Mouse (Mus musculus): ENCODE measurements around the gene Lhpp. TPM values are rescaled to one million over a fixed set of nuclear protein-coding genes. Genes with fewer than 3 reads are reported as not detected.
A peak's percentile ranks its signal among the peaks of the same experiment; 100 is the strongest.
"Not testable (repeated sequence)": the region's sequence is repeated elsewhere in the genome, so short reads cannot be mapped to it uniquely, and the experiment has no call there.

Lhpp gene
- polyA plus RNA-seq, 3 experiments from 2014 or later: 2.3 to 5.3 (median 3.6) TPM

DNA sequence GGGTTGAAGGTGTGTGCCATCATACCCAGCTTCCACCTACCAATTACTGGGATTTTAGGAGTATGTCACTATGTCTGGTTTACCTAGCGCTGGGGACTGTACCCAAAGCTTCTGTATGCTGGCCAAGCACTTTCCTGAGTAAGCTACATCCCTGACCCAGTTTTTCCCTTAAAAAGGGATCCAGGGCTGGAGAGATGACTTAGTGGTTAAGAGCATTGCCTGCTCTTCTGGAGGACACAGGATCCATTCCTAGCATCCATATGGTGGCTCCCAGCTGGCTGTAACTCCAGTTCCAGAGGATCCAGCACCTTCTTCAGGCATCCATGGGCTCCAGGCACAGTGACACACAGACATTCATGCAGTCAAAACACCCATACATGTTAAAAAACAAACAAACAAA, 36.1 kb downstream of the Lhpp start:
- ATAC-seq: no peak

DNA sequence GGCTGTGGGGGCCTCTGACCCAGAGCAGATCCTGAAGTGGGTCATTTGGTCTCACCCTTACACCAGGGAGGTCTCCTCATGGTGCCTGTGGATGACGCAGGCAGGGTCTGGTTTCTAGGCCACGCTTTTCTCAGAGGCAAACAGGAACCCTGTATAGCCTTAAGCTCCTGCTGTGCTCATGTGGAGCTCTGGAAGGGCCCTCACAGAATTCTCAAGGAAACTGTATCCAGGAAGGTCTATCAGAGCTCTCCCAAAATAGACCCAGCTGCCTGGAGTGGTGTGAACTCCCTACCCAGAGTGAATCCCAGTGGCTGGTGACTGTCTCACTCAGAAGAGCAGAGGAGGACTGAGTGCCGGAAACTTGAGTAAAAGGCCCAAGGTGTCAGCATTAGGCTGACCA, 44.0 kb downstream of the Lhpp start:
- no peak for ATAC-seq

DNA sequence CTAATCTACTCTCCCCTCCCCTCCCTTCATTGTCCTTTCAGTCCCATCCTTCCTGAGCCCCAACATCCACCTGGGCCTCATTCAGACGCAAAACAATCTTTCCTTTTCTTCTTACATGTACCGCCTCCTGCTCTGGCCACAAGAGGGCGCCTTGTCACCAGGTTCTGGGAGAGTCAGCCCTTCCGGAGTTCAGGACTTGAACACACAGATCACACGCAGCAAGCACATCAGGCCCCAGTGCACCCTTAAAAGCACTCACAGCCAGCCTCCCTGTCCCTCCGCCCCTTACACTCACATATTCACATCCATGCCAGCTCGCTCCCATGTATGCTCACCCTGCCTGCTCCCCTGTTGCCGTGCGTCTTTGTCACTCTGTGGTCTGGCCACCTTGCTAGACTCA, 45.6 kb downstream of the Lhpp start:
- peak; percentile 90 for ATAC-seq

DNA sequence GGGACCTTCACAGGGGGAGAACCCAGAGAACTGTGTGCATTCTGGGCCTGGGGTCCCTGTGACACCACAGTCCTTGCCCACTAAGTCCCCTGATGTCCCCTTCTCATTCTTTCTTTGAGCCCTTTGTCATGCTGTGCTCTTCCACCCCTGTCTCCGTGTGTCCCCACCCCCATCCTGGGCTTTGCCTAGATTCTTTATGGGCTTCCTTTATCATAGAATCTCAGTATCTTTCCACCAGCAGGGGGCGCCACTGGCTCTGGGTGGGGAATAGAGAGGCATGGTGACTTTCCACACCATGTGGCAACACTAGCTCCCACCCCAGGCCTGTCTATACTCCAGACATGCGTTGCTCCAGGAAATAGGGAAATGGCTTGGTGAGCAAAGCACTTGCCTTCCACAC, 46.1 kb downstream of the Lhpp start:
- peak; percentile 51 for ATAC-seq

DNA sequence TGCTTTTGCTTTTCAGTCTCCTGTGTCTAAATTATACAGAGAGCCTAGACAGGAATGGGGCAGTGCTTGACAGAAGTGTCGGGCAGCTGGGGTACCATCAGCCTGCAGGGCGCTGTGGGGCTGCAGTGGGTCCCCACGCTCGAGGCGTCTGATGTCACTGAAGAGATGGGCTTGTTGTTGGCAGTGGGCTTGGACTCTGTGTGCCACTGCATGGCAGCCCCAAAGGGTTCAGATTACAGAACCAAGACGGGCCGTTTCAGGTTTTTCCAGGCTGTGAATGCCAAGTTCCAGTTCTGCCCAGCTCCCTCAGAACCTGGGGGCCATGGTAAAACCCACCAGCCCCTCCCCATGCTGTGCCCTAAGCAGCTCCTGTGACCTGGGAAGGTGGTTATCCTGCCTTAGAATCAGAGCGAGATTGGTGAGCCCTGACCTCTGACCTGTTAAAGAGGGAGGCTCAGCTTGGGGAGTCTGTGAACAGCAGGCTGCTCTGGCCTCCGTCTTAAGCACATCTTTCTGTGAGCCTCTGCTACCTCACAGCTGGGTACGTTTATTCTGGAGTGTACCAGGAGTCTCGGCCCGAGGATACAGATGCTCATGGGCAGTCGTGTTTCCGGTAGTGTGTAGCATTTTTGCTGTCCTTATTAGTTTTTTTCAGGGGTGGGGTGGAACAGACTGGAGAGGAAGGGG, 47.1 kb downstream of the Lhpp start:
- ATAC-seq: no peak

DNA sequence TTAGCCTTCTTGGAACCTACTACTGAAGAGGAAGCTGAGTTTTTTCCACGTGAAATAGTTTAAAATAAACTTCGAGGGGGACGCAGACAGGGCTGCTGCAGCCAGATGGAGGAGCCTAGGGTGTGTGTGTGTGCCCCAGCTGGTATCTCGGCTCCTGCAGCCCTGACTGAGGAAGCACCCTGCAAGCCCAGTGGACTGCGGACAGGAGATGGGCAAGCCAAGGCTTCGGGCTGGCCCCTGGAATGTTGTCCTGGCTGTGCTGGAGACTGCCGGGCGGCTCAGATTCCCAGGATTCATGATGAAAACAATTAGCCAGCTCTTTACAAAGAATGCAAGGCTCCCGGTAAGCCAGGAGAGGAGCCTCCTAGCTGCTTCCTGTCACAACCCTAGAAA, 47.6 kb downstream of the Lhpp start:
- no peak for ATAC-seq

DNA sequence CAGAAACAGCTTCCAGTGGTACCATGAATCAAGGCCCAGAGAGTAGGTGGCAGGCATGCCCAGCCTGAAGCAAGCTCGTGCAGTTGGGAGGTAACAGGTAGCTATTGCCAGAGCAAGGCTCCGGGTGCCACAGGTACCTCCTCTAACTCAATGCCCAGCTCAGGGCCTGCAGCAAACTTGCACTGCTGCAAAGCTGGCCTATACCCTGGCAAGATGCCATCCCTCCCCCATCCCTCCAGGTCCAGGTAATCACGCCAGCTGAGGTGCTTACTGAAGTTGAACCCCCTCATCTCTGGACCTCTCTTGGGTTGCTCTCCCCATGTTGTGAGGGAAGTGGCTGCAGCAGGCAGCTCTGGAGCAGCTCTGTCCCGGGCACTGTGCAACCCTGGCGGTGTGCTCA, 48.2 kb downstream of the Lhpp start:
- ATAC-seq: no peak

DNA sequence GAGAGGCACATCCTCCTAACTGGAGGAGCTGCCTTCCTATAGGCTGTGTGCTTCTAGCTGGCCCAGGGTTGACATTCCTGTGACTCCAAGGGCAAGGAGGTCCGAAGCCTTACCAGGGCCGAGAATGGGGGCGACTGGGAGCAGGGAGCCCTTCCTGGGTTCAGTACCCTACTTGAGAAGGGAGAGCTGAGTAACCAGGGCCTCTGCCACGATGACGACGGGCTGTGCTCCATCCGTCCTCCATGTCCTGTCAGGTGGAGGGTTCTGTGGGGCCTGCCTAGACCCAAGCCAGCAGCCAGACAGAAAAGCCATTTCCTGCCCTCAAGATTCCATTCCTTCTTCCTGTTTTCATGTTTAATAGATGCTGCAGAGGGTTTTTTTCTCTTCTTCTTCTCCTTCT, 49.2 kb downstream of the Lhpp start:
- peak; percentile 51 for ATAC-seq

DNA sequence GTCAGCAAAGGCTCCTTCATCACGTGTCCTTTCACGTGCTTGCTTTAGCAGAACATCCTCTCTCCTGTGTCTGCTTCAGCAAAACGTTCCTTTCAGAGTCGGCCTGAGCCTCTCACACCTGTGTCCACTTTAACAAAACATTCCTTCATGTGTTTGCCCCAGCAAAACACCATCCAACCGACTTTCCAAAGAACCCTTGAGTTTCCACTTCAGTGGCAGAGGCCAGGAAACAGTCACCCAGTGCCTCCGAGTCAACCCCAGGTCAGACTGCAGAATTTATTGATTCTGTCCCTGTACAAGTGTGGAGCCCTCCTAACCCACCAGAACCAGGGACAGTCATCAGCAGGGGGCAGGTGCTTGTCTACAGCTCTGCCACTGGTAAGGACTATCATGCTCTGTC, 52.4 kb downstream of the Lhpp start:
- not testable (repeated sequence) for ATAC-seq

DNA sequence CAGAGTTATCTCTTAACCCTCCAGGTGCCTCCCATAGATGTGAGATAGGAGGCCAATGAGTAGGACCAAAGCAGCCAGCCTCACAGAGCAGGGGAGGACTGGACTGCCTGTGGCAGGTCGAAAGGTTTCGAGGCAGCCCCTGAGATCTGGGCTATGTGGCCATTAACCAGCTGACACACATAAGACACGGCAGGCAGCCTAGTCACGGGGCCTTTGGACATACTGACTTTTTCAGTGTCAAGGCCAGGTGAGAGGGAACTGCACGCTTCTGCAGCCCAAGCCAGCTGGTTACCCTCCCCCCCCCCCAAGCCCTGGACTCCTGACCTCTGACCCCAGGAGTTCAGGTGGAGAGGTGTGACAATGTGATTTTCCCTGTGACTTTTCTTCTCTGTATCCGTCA, 54.4 kb downstream of the Lhpp start:
- no peak for ATAC-seq

DNA sequence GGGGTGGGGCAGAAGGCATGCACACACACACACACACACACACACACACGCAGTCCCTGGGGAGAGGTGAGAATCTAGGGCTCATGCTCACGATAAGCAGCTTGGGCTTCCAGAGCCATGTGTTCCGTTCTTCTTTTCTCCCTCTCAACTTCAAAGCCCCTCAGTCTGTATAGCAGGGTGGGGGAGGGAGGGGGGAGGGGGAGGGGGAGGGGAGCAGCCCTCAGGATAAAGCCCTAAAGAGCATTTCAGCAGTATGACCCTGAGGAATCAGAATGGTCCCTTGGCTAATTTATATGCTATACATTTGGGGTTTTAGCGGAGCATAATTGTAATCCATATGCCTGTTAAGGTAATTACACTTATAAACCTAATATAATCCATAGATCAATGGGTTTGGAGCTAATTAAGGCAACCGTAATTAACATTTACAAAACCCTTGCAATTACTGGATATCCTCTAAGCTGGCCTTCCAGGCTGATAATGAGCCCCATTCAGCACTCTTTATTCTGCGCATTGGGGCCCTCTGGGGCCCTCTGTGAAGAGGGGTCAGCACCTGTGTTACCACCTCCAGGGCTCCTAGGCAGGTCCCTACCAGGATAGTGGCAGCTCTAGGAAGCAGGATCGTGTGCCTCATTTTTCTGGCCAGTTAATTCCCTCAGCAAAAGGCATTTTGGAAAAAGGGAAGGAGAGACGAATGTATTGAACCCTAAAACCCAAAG, 55.4 kb downstream of the Lhpp start:
- no peak for ATAC-seq

DNA sequence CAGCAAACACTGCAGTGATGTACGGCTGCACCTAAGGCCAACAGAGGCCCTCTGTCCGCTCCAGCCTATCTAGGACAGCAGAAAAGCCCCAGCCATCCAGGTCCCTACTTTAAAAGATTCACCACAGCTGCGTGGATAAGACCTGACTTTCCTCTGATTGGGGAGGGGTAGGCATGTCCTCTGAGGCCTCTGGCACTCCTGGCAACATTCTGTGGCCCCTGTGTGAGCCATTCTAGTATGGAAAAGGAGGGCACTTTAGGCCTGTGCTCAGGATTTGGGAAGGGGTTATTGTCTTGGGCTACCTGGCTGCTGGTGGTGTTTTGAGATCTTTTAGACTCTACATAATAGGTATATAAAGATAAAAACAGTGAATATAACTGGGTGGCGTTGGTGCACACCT, 56.1 kb downstream of the Lhpp start:
- ATAC-seq: no peak

DNA sequence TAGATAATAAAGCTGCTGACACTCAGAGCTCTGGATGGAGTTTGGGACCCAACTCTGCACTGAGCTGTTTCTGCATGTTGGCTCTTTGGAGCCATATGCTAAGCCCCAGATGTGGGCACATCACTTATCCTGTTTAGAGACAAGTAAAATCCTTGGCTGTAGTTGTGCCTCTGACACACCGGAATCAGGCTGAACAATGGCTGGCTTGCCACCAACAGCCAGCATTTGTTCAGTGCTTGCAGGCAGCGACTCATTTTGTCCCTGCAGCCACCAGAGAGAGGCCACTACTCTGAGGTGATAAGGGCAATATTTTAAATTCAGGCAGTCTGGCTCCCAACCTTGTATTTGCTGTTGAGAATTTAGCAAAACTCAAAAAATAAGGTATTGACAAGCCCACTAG, 58.2 kb downstream of the Lhpp start:
- no peak for ATAC-seq

DNA sequence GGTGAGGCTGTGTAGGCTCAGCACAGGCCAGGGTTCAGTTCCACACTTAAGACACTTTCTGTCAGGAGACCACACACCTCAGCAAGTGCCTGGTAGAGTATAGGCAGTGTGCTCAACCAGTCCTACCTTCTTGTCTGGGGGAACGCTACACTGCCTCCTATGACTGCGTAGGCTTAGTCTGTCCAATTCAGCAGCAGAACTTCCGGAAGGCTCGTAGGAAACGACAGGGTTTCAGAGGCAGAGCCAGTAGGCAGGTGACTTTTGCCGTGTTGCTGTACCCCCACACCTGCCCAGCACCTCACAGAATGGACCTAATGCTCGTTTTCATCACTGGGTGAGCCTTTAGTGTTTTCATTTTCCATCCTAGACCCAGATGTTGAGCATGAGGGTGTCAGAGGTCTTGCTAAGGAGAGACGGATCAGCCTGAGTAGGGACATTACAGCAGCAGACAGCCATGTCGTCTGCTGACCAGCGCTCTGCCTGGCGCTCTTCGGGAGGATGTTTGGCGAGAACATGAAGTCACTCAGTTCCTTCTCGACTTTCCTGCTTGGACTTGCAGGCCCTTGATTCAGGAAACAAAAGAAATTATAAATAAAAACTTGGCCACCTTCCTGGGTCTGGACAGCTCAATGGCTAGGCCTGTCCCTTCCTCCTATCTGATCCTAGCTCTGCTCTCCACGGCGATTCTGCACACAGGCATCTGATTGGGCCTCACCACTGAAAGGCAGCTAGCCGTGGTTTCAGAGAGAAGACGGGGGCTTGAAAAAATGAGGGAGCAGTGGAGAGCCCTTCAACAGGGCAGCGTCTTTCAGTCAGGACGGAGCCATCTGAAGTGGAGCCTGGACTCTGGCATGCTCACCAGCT, 59.8 kb downstream of the Lhpp start:
- ATAC-seq: no peak

DNA sequence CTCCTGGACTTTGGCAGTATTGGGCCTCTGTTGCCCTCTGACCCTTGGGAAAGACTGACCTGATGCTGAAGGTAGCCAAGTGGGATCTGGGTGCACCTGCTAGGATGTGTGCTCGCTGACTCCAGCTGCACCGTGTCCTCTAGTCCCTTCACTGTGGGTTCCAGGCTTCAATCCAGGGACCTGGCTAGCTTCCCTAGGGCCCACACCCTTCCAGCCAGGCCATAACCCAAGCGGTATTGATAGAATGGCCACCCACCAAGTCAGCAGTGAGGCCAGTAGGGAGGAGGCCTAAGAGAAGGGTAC, 60.4 kb downstream of the Lhpp start:
- ATAC-seq: no peak

DNA sequence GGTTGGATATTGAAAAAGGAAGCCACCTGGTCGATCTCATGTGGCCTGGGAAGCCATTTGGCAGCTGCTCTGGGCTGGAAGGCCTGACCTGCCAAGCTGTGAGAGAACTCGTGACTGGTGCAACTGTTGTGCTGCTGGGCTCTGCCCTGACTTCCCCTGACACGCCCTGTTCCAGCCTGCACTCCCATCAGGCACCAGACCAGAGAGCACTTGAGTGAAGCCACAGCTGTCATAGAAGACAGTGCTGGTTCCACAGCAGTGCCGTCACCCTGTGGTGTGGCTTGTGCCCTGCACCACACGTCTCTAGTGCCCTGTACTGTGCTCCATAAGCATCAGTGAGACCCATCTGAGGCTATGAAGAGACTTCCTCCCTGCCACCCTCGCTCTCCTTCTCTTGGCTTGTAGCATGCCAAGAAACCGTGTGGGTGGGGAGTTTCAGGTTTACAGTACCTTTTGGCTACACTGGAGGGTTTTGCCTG, 62.1 kb downstream of the Lhpp start:
- peak; percentile 87 for ATAC-seq

DNA sequence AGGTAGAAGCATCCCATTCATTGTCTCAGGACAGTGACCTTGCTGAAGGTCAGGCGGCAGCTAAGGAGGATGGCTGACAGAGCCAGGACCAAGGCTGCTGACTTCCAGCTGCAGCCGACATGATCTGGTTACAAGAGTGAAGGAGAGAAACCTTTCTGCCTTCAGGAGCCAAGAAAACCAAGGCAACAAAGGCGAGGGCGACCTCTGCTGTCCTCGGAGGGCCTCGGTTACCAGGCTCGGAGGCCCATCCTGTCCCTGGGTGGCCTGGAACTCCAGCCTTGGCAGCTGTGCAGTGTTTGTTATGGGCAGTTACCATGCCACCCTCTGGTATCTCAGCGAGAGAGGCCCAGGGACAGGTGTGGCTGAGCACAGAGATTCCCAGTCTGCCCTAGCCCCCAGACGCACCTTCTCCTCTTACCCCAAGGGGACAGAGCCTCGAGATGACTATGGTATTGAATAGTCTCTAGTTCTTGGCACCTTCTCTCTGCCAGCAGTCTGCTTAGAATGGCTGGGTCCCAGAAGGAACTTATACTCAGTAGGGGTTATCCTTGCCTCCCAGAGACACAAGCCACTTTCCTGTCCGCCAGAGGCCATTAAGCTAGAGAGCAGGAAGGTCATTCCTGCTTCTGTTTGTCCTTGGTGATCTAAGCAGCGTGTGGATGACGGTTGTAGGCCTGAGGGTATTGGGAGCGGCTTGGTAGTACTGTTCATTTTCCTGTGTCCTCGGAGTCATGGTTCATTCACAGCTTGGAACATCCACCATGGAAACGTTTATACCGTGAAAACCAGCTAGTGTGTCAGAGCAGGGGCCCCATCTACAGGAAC, 63.7 kb downstream of the Lhpp start:
- ATAC-seq: no peak

DNA sequence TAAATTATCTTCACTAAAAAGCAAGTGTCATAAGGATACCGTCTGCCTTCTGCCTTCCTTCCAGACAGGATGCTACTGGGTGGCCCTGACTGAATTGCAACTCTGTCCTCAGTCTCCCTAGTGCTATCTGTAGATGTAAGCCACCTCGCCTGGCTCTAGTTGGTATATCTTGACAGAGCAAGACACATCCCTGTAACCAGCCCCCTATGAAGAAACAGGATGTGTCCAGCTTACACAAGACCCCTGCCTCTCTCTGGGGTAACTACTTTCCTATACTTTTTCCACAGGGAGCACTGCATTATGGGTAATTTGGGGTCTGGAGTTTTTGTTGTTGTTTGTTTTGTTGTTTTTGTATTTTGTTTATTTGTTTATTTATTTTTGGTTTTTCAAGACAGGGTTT, 65.5 kb downstream of the Lhpp start:
- ATAC-seq: no peak

DNA sequence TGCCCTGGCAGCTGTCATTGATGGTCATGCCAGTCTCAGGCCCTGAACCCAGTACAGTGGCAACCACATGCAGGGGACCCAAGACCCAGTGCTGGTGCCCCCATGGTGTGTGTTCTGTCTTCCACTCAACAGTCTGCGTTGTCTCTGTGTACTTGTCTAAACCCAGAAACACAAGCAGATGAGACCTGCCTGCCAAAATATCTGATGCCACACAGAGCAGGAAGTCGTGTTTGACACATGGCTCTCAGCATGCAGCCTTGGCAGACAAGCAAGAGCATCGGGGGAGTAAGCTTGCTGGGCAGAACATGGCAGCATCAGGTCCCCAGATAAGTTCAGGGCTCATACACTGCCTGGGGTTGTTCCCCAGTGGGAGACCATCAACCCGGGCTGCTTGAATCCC, 68.7 kb downstream of the Lhpp start:
- ATAC-seq: no peak

DNA sequence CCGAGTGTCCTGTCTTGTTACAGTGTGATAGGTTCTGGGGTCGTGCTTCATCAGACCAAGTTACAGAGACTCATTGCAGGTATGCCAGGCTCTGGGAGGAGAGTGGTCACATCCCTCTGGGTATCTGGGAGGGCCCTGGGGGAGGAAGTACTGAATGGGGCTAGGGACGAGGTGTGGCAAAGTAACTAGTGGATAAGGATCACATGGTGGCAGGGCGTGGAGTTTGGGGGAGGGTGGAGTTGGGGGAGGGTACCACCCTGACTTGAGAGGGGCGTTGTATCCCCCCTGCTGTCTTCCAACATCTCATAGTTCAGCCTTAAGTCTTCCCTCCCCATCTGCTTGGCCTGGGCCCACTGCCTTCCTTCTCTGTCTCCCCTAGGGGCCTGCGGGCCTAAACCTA, 69.1 kb downstream of the Lhpp start:
- no peak for ATAC-seq

DNA sequence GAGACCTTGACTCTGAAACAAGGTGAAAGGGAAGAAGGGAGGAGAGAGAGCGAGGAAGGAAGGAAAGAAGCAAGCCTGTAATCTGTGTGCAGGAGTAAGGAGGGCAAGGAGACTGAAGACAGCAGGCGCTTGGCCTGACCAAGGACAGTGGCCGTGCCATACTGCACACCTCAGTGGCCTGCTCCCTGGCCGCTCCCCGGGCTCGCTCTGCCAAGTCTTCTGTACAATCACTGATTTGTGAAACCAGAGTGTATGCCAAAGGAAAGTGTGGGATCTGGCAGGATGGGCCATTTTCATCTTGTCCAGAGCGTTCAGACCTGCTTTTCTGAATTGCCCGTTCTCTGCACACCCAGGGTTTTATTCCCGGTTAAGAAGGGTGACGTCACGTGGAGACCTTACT, 70.9 kb downstream of the Lhpp start:
- no peak for ATAC-seq

DNA sequence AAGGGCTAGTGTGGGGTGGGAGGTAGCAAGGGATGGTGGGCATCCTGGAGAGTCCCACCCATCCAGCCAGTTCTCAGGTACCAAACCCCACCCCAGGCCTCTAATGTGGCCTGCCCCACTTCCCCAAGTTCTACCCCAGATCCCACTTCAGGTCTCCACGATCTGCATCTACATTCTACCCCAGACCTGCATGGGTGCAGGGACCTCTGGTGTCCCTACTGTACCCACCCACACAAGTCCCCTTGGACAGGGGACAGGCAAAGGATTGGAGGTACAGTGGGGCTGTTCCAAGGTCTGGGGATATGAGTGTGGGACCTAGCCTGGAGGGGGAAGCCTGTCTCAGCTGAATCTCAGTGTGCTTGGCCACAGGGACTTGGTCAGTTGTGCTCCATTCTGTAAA, 71.4 kb downstream of the Lhpp start:
- no peak for ATAC-seq

DNA sequence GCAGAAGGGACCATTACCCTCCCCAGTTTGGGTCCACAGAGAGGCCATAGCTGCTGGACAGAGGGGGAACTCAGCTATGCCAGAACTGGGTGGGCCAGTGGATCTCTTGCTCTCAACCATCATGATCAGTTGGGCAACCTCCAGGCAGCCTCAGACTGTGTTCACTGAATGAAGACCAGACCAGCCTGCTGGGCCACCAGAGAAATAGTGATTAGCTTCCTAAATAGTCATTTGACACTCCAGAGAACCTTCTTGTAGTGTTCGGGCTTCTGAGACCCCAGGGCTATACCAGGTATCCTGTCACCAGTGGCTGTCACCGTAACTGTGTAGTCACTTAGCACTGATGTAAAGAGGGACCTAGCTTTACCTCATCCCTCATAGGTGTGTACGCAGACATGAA, 71.9 kb downstream of the Lhpp start:
- no peak for ATAC-seq
